Mouse (Mus musculus) urinary bladder, postnatal 4 days (tissue): Measurements from ENCODE around the gene Reln.

Source experiments
- DNase-seq, 2 experiments: peaks; one replicate each; pipeline ENCODE4 v3.0.0; 2021 to 2022; ENCODE audit warnings: low spot score in 2 of 2

Gene Reln

DNA sequence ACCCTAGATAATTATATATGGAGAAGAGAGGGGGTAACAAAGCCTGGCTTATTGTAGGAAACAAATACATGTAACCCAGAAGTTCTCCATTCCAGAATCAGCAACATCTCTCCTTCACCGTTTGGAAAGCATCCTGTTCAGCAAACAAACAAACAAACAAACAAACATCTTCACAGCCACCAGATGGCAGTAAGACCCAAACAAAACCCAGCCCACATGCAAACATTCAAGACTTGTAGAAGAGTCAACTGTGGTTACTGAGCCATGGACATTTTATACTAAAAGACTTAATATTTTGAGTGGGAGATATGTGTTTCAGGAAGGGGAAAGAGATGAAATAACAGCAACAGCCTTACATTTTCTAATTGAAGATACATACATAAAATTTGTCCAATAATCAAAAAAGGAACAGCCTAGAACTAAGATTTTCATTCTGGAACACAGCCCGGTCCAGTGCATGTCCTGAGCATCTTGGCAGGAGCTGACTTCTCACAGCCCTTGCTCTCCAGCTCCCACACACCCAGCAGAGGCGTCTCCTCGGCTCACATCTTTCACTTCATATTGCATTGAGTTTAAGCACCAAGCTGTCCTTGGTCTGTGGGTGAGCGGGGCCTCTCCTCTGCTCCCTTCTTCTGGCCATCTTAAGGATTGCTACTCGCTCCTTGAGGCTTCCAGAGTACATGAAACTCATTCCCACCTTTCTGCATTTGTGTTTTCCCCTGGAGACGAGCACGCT, 411.0 kb downstream of the Reln start:
- no peak for DNase-seq

GRCm38 (mm10) chr5:21931151-21931550, 413.4 kb downstream of the Reln start:
- no peak for DNase-seq

- DNase-seq, result no peak
Observed at GRCm38 (mm10) chr5:21920310-21920709, 424.2 kb downstream of the Reln start.

DNA sequence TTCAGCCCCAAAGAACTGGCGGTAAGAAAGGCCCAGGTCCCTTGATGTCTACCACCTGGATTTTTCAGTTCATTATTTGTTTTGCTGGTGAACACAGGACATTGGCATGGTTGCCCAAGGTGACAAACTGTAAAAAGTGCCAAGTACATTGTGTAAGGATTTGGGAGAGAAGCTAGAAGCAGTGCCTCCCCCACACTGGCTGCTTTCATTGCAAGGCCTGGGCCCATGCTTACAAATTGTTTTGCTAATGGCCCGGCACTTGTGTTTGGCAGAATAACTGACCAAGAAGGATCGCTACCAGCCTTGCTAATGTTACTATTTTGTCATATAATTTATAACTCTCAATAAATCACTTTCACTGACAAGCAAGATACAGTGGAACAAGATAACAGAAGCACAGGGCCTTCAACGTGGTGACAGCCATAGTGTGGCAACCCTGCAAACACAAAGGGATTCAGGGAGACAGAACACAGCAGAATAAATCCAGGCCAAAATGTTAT, 425.2 kb downstream of the Reln start:
- no peak for DNase-seq

DNA sequence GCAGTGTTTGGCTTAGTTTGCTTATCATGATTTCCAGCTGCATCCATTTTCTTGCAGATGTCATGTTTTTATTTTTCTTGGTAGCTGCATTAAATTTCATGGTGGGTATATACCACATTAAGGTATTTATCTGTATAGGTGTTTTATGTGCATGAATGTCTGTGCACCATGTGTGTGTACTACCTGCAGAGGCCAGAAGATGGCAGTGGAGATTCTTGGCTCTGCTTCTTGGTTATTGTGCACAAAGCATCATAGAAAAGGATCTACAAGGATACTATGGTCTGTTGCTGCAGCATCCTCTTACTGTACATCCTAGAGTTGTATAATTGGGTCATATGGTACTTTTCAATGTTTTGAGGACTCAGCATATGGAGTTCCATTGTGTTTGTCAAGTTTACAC, 428.5 kb downstream of the Reln start:
- no peak for DNase-seq

- DNase-seq, result no peak
Observed at GRCm38 (mm10) chr5:21914776-21915175, 429.7 kb downstream of the Reln start.

GRCm38 (mm10) chr5:21912835-21913530, 431.5 kb downstream of the Reln start:
- no peak for DNase-seq

GRCm38 (mm10) chr5:21910726-21911125, 433.8 kb downstream of the Reln start:
- DNase-seq, result no peak

DNA sequence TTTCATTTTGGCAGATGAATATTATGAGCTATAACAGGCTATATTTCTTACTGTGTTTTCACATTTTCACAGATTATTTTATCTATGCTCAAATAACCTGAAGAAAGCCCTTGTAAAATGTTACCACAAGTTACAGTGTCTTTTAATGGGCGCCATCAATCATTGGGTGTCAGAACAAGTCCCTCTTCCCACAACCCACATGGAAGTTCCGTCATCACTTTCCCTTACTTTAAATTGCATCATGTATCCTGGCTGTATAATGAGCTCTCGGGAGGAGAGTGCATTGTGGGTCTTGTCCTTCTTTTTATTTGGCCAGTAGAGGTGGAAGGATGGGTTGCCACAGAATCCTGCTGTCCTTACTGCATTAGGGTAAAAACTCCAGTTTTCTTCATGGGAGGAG, 434.8 kb downstream of the Reln start:
- DNase-seq, result no peak

DNA sequence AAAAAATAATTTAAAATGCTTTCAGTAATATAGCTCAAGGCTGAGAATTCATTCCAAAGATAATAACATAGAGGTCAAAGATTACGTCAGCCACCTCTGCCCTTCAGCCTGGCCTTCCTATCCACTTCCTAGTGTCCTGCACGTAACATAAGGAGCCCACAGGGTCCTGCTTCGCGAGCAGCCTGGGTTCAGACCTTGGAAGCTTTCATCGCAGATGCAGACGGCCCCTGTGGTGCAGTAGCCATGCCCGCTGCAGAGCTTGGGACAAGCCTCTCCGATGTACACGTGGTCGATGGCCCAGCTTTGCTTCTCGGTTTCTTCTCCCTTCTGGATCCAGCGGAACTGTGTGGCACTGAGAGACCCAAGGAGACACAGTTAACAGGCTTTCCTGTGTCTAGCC, 443.1 kb downstream of the Reln start:
- DNase-seq, result no peak

DNA sequence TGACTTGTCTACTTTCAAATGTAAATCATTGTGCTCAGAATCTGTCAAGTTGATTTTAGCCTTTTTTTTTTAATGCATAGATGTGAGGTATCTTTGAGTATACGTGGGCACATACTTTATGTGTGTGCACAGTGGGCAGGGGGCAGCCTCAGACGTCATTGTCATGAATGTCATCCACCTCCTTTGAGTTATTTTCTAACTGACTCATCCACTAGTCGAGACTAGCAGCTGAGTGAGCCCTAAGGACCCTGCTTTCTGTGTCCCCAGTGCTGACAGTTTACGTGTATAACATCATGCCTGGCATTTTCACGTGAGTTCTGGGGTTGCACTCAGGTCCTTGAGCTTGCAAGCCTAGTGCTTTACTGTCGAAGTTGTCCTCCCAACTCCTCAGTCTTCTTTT, 443.6 kb downstream of the Reln start:
- DNase-seq, result no peak

DNA sequence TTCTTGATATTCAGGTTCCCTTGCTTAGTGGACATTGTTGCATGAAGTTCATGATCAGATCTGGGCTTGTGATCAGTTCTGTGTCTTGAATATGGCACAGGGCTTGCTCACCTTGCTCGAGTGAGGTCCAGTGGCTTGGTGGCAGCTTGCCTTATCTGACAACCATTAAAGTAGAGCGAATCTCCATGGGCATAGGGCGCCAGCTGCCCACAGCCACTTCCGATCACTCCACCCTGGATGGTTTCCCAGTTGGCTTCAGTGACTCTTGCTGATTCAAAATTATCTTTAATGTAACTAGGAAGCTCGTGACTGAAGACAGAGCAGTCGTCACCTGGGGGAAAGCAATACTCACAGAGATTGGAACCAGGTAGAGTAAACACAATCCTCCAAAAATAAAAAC, 445.6 kb downstream of the Reln start:
- DNase-seq, result no peak

DNA sequence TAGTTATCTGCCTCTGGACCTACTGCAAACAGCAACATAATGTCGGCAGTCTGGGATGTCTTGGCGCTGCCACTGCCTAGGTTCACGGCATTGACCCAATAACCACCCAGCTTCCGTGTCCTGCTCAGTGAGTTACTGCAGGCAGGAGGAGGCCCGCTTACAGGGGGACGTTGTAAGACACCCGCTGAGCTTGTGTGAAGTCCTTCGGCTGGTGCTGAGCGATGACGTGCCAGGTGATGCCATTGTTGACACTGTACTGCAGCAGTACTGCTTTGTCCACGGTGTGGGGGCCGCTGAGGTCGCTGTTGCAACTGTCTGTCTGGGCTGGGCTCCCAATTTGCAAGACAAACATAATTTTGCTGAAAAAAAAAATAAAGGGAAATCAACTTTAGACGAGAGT, 447.9 kb downstream of the Reln start:
- DNase-seq, result no peak

- no peak for DNase-seq
Observed at GRCm38 (mm10) chr5:21894168-21894567, 450.3 kb downstream of the Reln start.

DNA sequence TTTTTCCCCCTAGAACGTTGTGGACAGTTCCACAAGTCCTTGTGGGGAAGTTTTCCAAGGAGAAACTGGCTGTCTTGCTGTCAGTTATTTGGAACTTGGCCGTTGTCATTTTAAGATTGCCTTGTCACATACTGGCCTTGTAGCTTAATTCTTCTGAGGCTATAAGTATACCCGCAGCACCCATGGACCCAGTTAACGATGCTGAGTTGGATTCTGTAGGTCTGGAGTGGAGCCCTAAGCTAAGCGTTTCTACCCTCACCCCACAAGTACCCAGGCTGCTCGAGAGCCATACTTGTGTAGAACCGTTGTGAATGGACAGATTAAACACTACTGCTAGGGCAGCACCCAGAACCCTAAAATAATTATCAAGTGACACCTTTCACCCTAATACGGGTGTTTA, 477.8 kb downstream of the Reln start:
- no peak for DNase-seq

DNA sequence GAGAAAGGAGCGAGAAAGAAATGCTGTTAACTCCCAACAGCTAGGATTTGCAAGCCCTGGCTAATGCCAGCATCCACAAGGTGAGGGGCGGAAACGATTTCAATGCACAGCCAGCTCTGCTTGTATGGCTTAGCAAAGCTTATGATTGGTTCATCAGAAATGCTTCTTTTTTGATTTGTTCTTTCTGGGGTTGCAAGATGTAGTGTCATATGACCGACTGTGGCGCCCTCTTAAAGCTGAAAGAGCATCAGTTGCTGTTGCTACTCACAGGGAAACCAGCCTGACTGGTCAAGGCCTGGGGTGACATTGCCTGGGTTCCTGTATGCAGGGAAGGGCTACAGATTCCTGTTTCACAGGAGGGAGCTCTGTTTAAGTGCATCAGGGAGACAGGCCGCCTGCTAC, 478.2 kb downstream of the Reln start:
- DNase-seq, result no peak

GRCm38 (mm10) chr5:21865346-21866107, 479.0 kb downstream of the Reln start, which contains the start of gene Slc26a5:
Gene Slc26a5, minus strand, starts transcription at chr5:21865604.
- DNase-seq, result no peak

DNA sequence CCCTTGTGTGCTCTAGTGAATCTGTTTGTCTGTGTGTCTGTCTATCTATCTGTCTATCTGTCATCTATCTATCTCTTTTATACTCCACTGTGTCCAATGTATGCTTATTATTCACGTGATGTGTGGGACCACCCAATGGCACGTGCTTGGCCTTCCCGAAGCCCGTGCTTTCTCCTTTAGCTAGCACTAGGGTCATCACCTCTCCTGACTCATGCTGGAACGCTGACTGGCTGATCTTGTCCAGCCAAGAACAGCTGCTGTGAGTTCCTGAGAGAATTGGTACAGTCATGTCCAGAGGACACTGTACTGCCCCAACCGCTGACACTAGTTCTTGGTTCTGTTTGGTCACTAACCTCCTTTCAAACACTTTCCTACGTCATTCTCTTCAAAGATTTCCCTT, 485.8 kb downstream of the Reln start:
- DNase-seq, result no peak

DNA sequence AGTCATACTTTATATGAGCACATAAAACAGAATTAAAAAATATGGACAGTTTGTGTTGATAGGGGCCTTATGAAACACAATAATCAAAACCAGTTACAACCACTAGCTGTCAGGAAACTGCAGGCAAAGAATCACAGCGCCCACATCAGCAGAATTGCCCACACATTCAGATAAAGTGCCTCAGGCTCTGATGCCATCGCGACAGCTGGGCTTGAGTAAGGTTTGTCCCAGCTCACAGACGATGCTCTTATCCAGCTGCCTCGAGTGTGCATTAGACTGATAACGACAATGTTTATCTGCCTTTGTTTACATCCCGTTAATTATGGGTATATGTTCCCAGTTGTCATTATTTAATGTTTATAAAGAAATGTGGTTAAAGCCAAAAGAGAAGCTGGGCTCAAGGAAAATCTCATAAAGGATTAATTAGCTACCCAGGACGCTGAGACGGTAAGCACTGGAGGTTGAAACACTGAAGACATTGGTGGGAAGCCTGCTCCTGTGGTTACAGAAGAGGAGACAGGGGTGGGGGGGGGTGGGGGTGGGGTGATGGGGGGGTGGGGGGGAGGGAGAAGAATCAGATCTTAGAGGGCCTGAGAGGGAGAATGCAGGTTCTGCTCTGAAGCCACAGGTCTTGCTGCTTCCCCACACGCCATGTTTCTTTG, 492.7 kb downstream of the Reln start:
- no peak for DNase-seq

DNA sequence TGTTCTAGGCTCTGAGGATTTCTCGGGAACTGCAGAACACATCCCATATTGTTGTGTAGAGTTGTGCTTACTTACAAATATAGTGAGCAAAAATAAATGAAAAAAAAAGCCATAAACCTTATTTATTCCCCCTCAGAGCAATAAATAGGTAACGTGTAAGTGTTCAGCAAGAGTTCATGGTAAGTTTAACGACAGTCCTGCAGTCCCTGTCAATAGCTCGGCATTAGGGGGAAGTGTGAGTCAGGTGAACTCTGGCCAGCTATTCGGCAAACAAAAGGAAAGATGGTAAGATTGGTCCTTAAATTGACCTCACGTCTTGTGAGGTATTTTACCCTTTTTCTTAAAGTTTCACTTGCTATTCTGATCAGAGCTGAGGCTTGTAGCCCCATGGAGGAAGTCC, 497.1 kb downstream of the Reln start:
- no peak for DNase-seq

- no peak for DNase-seq
Observed at GRCm38 (mm10) chr5:21846616-21847290, 497.7 kb downstream of the Reln start.
